Mouse (Mus musculus) hematopoietic stem cell, adult 5-6 weeks (primary cell): ENCODE data around the gene Oard1. TPM values are rescaled to one million over a fixed set of nuclear protein-coding genes. Genes with fewer than 3 reads are reported as not detected.

Source experiments
- ATAC-seq, 2 experiments: fragments of 125-278 bp in 1 of 2; replicated peaks in 1 of 2; 2 replicates each; pipeline ENCODE4 v1.8.0; 2016 to 2017; ENCODE audit warnings: inconsistent platforms in 2 of 2, mild to moderate bottlenecking in 2 of 2, moderate number of reproducible peaks in 2 of 2, low read depth in 1 of 2, moderate TSS enrichment in 1 of 2; ENCODE audit not compliant: low FRiP score in 2 of 2, poor library complexity in 2 of 2, severe bottlenecking in 2 of 2, insufficient read depth in 1 of 2, low TSS enrichment in 1 of 2
- total RNA-seq: library from RNA; stranded (forward); fragments of 172-1452, 232-1000 nt; gene quantifications from 2 replicates; pipeline ENCODE4 v1.2.3, GENCODE M21; 2017

Gene Oard1
- total RNA-seq = 60.4 and 65.4 TPM in 2 replicates

GRCm38 (mm10) chr17:48409380-48410298 is at the start of gene Oard1, which contains the start of gene Nfya:
TSS of gene Oard1 (plus strand) at chr17:48410014.
TSS of gene Nfya (minus strand) at chr17:48409906.
- ATAC-seq = peak; percentile 82 to 85

- ATAC-seq = no peak
Measured at GRCm38 (mm10) chr17:48360462-48360861, 49.4 kb upstream of the Oard1 start.

GRCm38 (mm10) chr17:48362346-48362745 is 47.5 kb upstream of the Oard1 start:
- ATAC-seq = no peak

- ATAC-seq = no peak
Measured at GRCm38 (mm10) chr17:48362966-48363365, 46.8 kb upstream of the Oard1 start.

GRCm38 (mm10) chr17:48363421-48363965 is 46.3 kb upstream of the Oard1 start:
- no peak for ATAC-seq

DNA sequence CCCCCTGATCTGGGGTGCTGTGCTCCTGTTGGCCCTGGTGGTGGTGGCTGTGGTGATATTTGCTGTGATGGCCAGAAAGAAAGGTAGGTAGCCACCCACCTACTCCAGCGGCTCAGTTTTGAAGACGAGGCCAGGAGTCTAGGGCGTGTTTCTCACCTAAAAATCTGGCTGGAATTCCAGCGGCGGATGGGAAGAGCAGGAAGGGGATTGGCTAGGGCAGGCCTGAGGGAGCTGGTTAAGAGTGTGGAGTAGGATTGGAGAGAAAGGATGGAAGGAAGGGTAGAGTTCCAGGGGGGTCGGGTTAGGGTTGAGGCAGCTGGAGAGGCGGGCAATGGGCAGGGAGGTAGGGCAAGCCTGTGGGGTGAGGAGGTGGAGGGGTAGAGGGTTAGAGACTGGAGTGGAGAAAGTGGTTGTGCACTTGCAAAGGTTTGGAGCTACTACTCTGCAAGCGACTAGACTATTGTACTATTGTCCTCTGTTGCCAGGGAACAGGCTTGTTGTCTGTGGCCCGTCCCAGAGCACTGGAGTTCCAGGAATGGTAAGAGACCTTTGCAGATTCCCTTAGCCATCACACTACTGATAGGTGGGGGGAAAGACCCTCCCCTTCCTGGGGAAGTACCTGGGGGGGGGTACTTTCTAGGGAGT is 44.2 kb upstream of the Oard1 start:
- ATAC-seq = no peak

DNA sequence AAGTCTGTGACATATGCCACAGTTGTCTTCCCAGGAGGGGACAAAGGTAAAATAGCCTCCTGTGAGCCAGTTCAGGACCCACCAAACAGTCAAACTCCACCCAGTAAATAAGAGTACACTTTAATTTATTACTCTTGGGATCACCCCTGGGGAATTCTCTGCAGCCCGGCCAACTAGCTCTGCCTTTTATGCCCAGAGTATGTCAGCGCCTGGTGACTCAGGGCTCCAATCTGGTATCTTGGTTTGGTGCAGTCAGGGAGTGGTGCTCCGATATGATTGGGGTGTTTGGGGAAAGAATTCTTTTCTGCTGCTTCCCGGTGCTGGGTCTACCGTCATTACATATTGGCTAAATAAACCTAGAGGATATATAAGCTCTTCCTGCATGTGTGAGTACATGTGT is 43.0 kb upstream of the Oard1 start:
- ATAC-seq = no peak

DNA sequence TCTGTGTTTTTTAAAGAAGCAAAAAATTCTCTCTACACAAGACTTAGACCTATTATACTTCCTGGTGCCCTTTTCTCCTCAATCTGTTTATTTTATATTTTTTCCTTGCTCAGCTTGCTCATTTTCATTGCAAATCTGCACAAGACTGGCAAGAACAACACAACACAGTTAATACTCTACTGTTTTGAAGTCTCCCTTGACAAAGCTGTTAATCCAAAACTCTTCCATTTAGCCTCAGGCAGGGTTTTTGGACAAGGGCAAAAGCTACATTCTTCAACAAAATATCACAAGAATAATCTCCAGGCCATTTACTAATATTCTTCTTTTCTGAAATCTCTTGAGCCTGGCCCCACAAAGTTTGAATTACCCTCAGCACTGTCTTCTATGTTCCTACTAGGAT is 38.2 kb upstream of the Oard1 start:
- no peak for ATAC-seq

- no peak for ATAC-seq
Measured at GRCm38 (mm10) chr17:48372987-48373386, 36.8 kb upstream of the Oard1 start.

GRCm38 (mm10) chr17:48376102-48376501 is 33.7 kb upstream of the Oard1 start:
- ATAC-seq = no peak

- ATAC-seq = no peak
Measured at GRCm38 (mm10) chr17:48379050-48379449, 30.8 kb upstream of the Oard1 start.

GRCm38 (mm10) chr17:48385786-48386461 is 23.9 kb upstream of the Oard1 start:
- 0 out of 4 replicates have a peak, but pooled peaks have one; percentile 27 to 57 for ATAC-seq

DNA sequence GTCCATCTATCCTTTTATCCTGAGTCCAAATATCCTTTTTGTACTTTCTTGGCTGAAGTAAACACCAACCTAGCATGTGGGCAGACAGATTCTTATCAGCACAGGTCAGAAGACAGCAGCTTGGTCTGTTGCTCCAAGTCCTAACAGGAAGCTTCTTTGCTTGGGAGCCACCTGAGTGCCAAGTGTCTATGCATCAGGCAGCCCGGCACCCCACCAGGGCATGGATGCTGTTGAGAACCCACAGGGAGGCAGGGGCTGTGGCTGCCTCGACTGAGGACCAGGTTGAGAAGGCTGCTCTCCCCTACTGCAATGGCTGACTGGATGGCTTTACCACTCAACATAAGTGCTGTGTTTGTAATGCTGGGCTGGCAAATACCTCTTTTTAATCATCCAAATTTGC is 21.1 kb upstream of the Oard1 start:
- ATAC-seq = no peak

DNA sequence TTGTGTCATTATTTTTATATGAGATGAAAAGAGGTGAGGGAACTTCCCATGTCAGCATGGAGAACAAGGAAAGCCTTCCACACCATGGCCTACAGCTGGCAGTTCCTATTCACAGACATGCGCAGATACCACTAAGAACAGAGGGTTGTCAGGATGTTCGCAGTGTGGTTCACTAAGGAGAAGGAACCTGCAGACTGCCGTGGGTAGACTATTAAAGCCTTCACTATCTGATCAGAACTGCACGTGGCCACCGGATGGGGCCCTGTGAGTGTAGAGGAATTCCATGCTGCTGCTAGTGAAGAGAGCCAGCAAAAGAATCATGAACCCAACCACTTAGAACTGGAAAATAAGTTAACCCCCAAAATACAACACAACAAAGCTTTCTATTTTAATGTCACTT is 20.4 kb upstream of the Oard1 start:
- ATAC-seq = no peak

DNA sequence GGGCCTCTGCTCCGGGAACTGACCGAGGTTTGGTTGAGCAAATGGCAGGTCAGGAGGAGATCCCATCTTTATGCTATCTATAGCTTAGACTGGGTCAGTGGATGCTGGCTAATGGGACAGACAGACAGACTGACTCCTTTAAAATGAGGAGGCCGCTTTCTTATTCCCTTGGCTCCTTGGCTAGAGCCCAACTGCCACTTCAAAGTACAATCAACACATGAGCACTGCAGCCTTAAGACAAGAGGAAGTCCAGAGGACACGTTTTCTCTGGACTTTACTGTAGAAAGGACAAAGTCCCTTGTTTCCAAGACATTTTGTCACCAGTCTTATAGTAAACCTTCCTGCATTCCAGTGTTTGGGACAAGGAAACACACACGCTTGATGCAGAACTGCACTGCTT is 18.4 kb upstream of the Oard1 start:
- no peak for ATAC-seq

DNA sequence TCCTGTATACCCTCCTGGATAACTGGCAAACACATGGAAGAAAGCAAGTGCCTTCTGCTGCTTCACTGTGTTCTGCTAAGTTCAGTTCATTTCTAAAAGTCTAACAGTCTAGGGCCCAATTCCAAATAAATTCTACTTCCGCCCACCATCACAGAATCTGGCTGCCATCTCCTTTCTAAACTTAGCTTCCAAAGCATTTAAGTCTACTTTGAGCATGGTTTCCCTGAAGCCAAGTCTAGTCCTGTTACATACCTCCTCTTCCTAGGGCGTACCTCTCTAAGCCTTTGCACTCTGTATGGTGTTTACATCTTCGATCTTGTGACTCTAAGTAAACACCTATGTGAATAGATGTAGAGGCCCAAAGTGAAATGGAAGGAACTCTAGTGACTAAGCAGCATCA is 17.2 kb upstream of the Oard1 start:
- ATAC-seq = no peak

DNA sequence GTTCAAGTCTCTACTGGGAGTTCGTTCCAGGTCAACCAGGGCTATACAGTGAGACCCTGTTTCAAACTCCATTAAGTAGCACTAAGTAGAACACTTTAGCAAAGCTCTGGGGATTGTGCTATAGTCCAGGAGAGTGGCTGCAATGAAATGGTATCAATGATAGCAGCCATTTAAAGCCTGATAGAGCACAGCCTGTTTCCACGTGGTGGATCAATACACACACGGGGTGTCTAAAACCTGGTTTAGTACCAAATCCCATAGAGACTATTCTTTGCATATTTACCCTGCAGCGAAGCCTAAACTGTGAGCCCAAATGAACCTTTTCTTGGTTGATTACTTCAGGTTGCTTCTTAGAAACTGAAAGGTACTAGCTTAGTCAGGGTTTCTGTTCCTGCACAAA is 8.1 kb upstream of the Oard1 start:
- no peak for ATAC-seq

DNA sequence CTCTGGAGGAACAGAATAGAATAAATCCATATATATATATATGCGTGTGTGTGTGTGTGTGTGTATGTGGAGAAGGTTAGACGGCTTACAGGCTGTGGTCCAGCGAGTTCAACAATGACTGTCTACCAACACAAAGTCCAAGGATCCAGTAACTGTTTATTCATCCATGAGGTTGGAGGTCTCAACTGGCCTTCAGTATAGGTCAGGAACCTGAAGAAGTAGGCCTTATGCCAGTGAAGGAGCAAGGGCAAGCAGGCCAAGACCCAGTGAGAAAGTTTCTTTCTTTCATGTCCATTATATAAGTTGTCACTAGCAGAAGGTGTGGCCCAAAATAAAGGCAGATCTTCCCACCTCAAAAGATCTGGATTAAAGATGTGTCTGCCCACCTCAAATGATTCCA is 7.1 kb upstream of the Oard1 start:
- ATAC-seq = no peak
